Mouse (Mus musculus) liver, postnatal 0 days (tissue): Measurements from ENCODE around the gene Dnah7b. TPM values are rescaled to one million over a fixed set of nuclear protein-coding genes. Genes with fewer than 3 reads are reported as not detected.
"Not testable (repeated sequence)": the region's sequence is repeated elsewhere in the genome, so short reads cannot be mapped to it uniquely, and the experiment has no call there.

Experiments used
- ATAC-seq: fragments of 200-750 bp; cut with Nextera tagmentation; 2 replicates; pipeline ENCODE4 v1.8.0; 2017; ENCODE audit warnings: mild to moderate bottlenecking, moderate library complexity
- DNase-seq: peaks from one replicate; pipeline ENCODE4 v3.0.0-alpha.2; 2016
- H3K27ac ChIP-seq: fragments of 300-500 bp; sonication (generic); 2 replicates; pipeline ENCODE4 v1.5.1; 2014; ENCODE audit warnings: antibody characterized with exemption, moderate library complexity, mild to moderate bottlenecking, low read depth
- H3K27me3 ChIP-seq: fragments of 300-500 bp; sonication (generic); 2 replicates; pipeline ENCODE4 v1.6.1; 2014; ENCODE audit warnings: low read length, control low read depth, mixed read lengths; ENCODE audit not compliant: insufficient read depth
- H3K36me3 ChIP-seq: fragments of 300-500 bp; sonication (generic); replicated peaks from 2 replicates; pipeline ENCODE4 v1.6.1; 2014; ENCODE audit warnings: mild to moderate bottlenecking, control low read depth, low read length, moderate library complexity, mixed read lengths; ENCODE audit not compliant: insufficient read depth
- H3K4me1 ChIP-seq: fragments of 300-500 bp; sonication (generic); 2 replicates; pipeline ENCODE4 v1.6.1; 2014; ENCODE audit warnings: antibody characterized with exemption, mild to moderate bottlenecking, control low read depth; ENCODE audit not compliant: insufficient read depth
- H3K4me2 ChIP-seq: fragments of 300-500 bp; sonication (generic); 2 replicates; pipeline ENCODE4 v1.6.1; 2014; ENCODE audit warnings: low read depth, mild to moderate bottlenecking, low read length, moderate library complexity, mixed read lengths
- H3K4me3 ChIP-seq: fragments of 300-500 bp; sonication (generic); 2 replicates; pipeline ENCODE4 v1.5.1; 2014; ENCODE audit warnings: low read depth, low read length
- H3K9ac ChIP-seq: fragments of 300-500 bp; sonication (generic); replicated peaks from 2 replicates; pipeline ENCODE4 v1.6.1; 2014; ENCODE audit warnings: mild to moderate bottlenecking, moderate library complexity
- H3K9me3 ChIP-seq: fragments of 300-500 bp; sonication (generic); 2 replicates; pipeline ENCODE4 v1.6.1; 2016; ENCODE audit warnings: mild to moderate bottlenecking, control low read depth, low read length, mixed read lengths
- CTCF ChIP-seq: sonication (generic); IDR thresholded peaks from 2 replicates; pipeline ENCODE4 v1.5.1; 2016; ENCODE audit warnings: antibody characterized with exemption, low read depth
- EP300 ChIP-seq: IDR thresholded peaks from 2 replicates; pipeline ENCODE4 v1.6.1; 2016; ENCODE audit warnings: antibody characterized with exemption, low read depth, mild to moderate bottlenecking
- WGBS: fragments of 180-500 bp; shearing (Covaris S2); extraction: QIAGEN DNeasy Blood & Tissue Kit; methylation state at CpG from one replicate; pipeline ENCODE4 v1.1.7; 2014; ENCODE audit not compliant: insufficient replicate concordance; 5-methylcytosine and 5-hydroxymethylcytosine counted together
- polyA plus RNA-seq: library from polyadenylated mRNA; unstranded; fragments of >200 nt; fragmentation: Nextera tagmentation; extraction: Ambion mirVana; gene quantifications from 2 replicates; pipeline ENCODE4 v1.2.1, GENCODE M21; 2015

The Dnah7b gene
- polyA plus RNA-seq, 1 experiment from 2014 or later, result 0.19 TPM

GRCm38 (mm10) chr1:46268841-46269240 is 202.7 kb downstream of the Dnah7b start:
- WGBS, result 44% methylated on average over 2 of the region's 2 CpGs
- H3K4me3 ChIP-seq, H3K36me3 ChIP-seq, ATAC-seq, DNase-seq, H3K27me3 ChIP-seq, H3K9me3 ChIP-seq, H3K9ac ChIP-seq, H3K4me1 ChIP-seq, H3K27ac ChIP-seq, H3K4me2 ChIP-seq: not testable (repeated sequence)

- H3K4me3 ChIP-seq, result no peak overlapping the region
- no peak overlapping the region for H3K4me2 ChIP-seq
- DNase-seq, result no peak
- TF ChIP-seq CTCF (no peak), EP300 (no peak)
- WGBS, result 70% methylated on average over 12 of the region's 12 CpGs
- H3K36me3 ChIP-seq, result no peaks in the 10 kb centered on the region
- H3K9ac ChIP-seq, result no peak overlapping the region
- H3K27me3 ChIP-seq, result no peaks in the 10 kb centered on the region
- ATAC-seq, result no peak
- H3K9me3 ChIP-seq, result no peaks in the 10 kb centered on the region
- no peak overlapping the region for H3K27ac ChIP-seq
- H3K4me1 ChIP-seq, result no peaks in the 10 kb centered on the region
Observed at GRCm38 (mm10) chr1:46271927-46272326, 205.8 kb downstream of the Dnah7b start.

GRCm38 (mm10) chr1:46278057-46278910 is 212.2 kb downstream of the Dnah7b start:
- DNase-seq, H3K27ac ChIP-seq, H3K27me3 ChIP-seq, H3K4me1 ChIP-seq, H3K4me3 ChIP-seq, H3K9me3 ChIP-seq, ATAC-seq, H3K9ac ChIP-seq, H3K36me3 ChIP-seq, H3K4me2 ChIP-seq: not testable (repeated sequence)
- WGBS, result 71% methylated on average over 2 of the region's 2 CpGs

GRCm38 (mm10) chr1:46278911-46279565 is 212.9 kb downstream of the Dnah7b start:
- 68% methylated on average over 1 of the region's 1 CpGs for whole genome bisulfite sequencing
- H3K36me3 ChIP-seq, H3K4me2 ChIP-seq, H3K27ac ChIP-seq, H3K9me3 ChIP-seq, H3K4me1 ChIP-seq, H3K27me3 ChIP-seq, H3K4me3 ChIP-seq, H3K9ac ChIP-seq, ATAC-seq, DNase-seq: not testable (repeated sequence)

GRCm38 (mm10) chr1:46294451-46294850 is 228.3 kb downstream of the Dnah7b start:
- H3K36me3 ChIP-seq, ATAC-seq, H3K27me3 ChIP-seq, H3K9ac ChIP-seq, H3K4me2 ChIP-seq, H3K27ac ChIP-seq, DNase-seq, H3K9me3 ChIP-seq, H3K4me1 ChIP-seq, H3K4me3 ChIP-seq: not testable (repeated sequence)
- WGBS, result 65% methylated on average over 2 of the region's 2 CpGs

GRCm38 (mm10) chr1:46325942-46326341 is 259.8 kb downstream of the Dnah7b start:
- not testable (repeated sequence) for H3K4me3 ChIP-seq, H3K36me3 ChIP-seq, H3K27ac ChIP-seq, H3K9me3 ChIP-seq, DNase-seq, ATAC-seq, H3K27me3 ChIP-seq, H3K4me1 ChIP-seq, H3K9ac ChIP-seq, H3K4me2 ChIP-seq

GRCm38 (mm10) chr1:46345301-46345700 is 279.2 kb downstream of the Dnah7b start:
- not testable (repeated sequence) for H3K4me3 ChIP-seq, ATAC-seq, H3K4me2 ChIP-seq, DNase-seq, H3K9me3 ChIP-seq, H3K36me3 ChIP-seq, H3K4me1 ChIP-seq, H3K27ac ChIP-seq, H3K9ac ChIP-seq, H3K27me3 ChIP-seq
- WGBS, result 71% methylated on average over 3 of the region's 3 CpGs

GRCm38 (mm10) chr1:46380641-46381040 is 314.5 kb downstream of the Dnah7b start:
- not testable (repeated sequence) for ATAC-seq, H3K4me3 ChIP-seq, H3K27me3 ChIP-seq, DNase-seq, H3K9ac ChIP-seq, H3K4me1 ChIP-seq, H3K27ac ChIP-seq, H3K9me3 ChIP-seq, H3K36me3 ChIP-seq, H3K4me2 ChIP-seq
- WGBS, result 85% methylated on average over 3 of the region's 3 CpGs

GRCm38 (mm10) chr1:46394681-46395297 is 328.7 kb downstream of the Dnah7b start:
- H3K4me1 ChIP-seq, DNase-seq, H3K36me3 ChIP-seq: not testable (repeated sequence)

More at GRCm38 (mm10) chr1:46394681-46395297, 328.7 kb downstream of the Dnah7b start:
- not testable (repeated sequence) for H3K27me3 ChIP-seq, H3K9me3 ChIP-seq, H3K27ac ChIP-seq, H3K9ac ChIP-seq, ATAC-seq, H3K4me3 ChIP-seq, H3K4me2 ChIP-seq
- 55% methylated on average over 3 of the region's 4 CpGs for WGBS
